Mouse (Mus musculus) heart, embryonic 12.5 days (tissue): ENCODE data around the gene Ppil1. TPM values are rescaled to one million over a fixed set of nuclear protein-coding genes. Genes with fewer than 3 reads are reported as not detected.
"Not testable (repeated sequence)": the region's sequence is repeated elsewhere in the genome, so short reads cannot be mapped to it uniquely, and the experiment has no call there.

Source experiments
- ATAC-seq: fragments of 200-750 bp; cut with Nextera tagmentation; 2 replicates; pipeline ENCODE4 v1.8.0; 2017; ENCODE audit warnings: moderate TSS enrichment, moderate library complexity; ENCODE audit not compliant: insufficient number of reproducible peaks, low FRiP score
- H3K27ac ChIP-seq: fragments of 300-500 bp; sonication (generic); 2 replicates; pipeline ENCODE4 v1.5.1; 2016; ENCODE audit warnings: mild to moderate bottlenecking, moderate library complexity; ENCODE audit not compliant: poor library complexity, severe bottlenecking
- H3K27me3 ChIP-seq: fragments of 300-500 bp; sonication (generic); replicated peaks from 2 replicates; pipeline ENCODE4 v1.6.1; 2016; ENCODE audit warnings: mild to moderate bottlenecking, moderate library complexity
- H3K36me3 ChIP-seq: fragments of 300-500 bp; sonication (generic); 2 replicates; pipeline ENCODE4 v1.6.1; 2016; ENCODE audit warnings: mild to moderate bottlenecking, moderate library complexity
- H3K4me1 ChIP-seq: fragments of 300-500 bp; sonication (generic); replicated peaks from 2 replicates; pipeline ENCODE4 v1.6.1; 2016; ENCODE audit warnings: mild to moderate bottlenecking
- H3K4me2 ChIP-seq: fragments of 300-500 bp; sonication (generic); 2 replicates; pipeline ENCODE4 v1.6.1; 2016; ENCODE audit warnings: mild to moderate bottlenecking, moderate library complexity
- H3K4me3 ChIP-seq: fragments of 300-500 bp; sonication (generic); 2 replicates; pipeline ENCODE4 v1.5.1; 2016; ENCODE audit warnings: mild to moderate bottlenecking
- H3K9ac ChIP-seq: fragments of 300-500 bp; sonication (generic); 2 replicates; pipeline ENCODE4 v1.6.1; 2016; ENCODE audit warnings: mild to moderate bottlenecking, moderate library complexity
- H3K9me3 ChIP-seq: fragments of 300-500 bp; sonication (generic); replicated peaks from 2 replicates; pipeline ENCODE4 v1.6.1; 2016; ENCODE audit warnings: mild to moderate bottlenecking, moderate library complexity
- WGBS: fragments of 180-500 bp; shearing (Covaris S2); methylation state at CpG from one replicate; pipeline ENCODE4 v1.1.7; 2016; 5-methylcytosine and 5-hydroxymethylcytosine counted together
- polyA plus RNA-seq: library from polyadenylated mRNA; unstranded; fragments of >200 nt; fragmentation: Nextera tagmentation; extraction: Ambion mirVana; gene quantifications from 2 replicates; pipeline ENCODE4 v1.2.1, GENCODE M21; 2016

Gene Ppil1
- polyA plus RNA-seq, 1 experiment from 2014 or later, result 112 TPM

GRCm38 (mm10) chr17:29262259-29262649 is 1.7 kb downstream of the Ppil1 start:
- H3K4me2 ChIP-seq, result peak overlapping the region; percentile 83
- H3K27ac ChIP-seq, result no peak overlapping the region
- 55% methylated on average over 2 of the region's 2 CpGs for WGBS
- no peak for ATAC-seq
- H3K36me3 ChIP-seq, result peaks cover 43% of the 10 kb centered on the region
- H3K4me3 ChIP-seq, result 0 out of 2 replicates have a peak overlapping the region, but pooled peaks have one; percentile 2
- peak overlapping the region; percentile 52; the same call in 1 of the 2 replicates for H3K9ac ChIP-seq
- H3K4me1 ChIP-seq, result peaks cover 53% of the 10 kb centered on the region
- H3K9me3 ChIP-seq, result no peaks in the 10 kb centered on the region
- H3K27me3 ChIP-seq, result no peaks in the 10 kb centered on the region

- H3K27ac ChIP-seq, result no peak overlapping the region
- peaks cover 44% of the 10 kb centered on the region for H3K36me3 ChIP-seq
- 85% methylated on average over 22 of the region's 22 CpGs for WGBS
- ATAC-seq, result no peak
- H3K27me3 ChIP-seq, result no peaks in the 10 kb centered on the region
- H3K9me3 ChIP-seq, result no peaks in the 10 kb centered on the region
- H3K4me2 ChIP-seq, result no peak overlapping the region
- peaks cover 58% of the 10 kb centered on the region for H3K4me1 ChIP-seq
- peak overlapping the region; percentile 21; the same call in 1 of the 2 replicates for H3K9ac ChIP-seq
- no peak overlapping the region for H3K4me3 ChIP-seq
These were observed 2.3 kb downstream of the Ppil1 start for GRCm38 (mm10) chr17:29261603-29262258.

GRCm38 (mm10) chr17:29260501-29260900 is 3.5 kb downstream of the Ppil1 start:
- ATAC-seq, result no peak
- peaks cover 54% of the 10 kb centered on the region for H3K36me3 ChIP-seq

GRCm38 (mm10) chr17:29259489-29259888 is 4.5 kb downstream of the Ppil1 start:
- peaks cover 62% of the 10 kb centered on the region for H3K36me3 ChIP-seq
- 0 out of 2 replicates have a peak overlapping the region, but pooled peaks have one; percentile 9 for H3K27ac ChIP-seq
- no peak overlapping the region for H3K4me3 ChIP-seq
- H3K4me2 ChIP-seq, result no peak overlapping the region
- 18% methylated on average over 3 of the region's 3 CpGs for WGBS
- peak overlapping the region; percentile 29; the same call in 1 of the 2 replicates for H3K9ac ChIP-seq
- no peaks in the 10 kb centered on the region for H3K27me3 ChIP-seq
- peaks cover 76% of the 10 kb centered on the region for H3K4me1 ChIP-seq
- ATAC-seq, result no peak
- H3K9me3 ChIP-seq, result no peaks in the 10 kb centered on the region

More at GRCm38 (mm10) chr17:29260501-29260900, 3.5 kb downstream of the Ppil1 start:
- no peaks in the 10 kb centered on the region for H3K9me3 ChIP-seq
- no peak overlapping the region for H3K4me3 ChIP-seq
- no peak overlapping the region for H3K4me2 ChIP-seq
- no peak overlapping the region for H3K27ac ChIP-seq
- peaks cover 71% of the 10 kb centered on the region for H3K4me1 ChIP-seq
- WGBS, result 92% methylated on average over 15 of the region's 15 CpGs
- peak overlapping the region; percentile 1; the same call in 1 of the 2 replicates for H3K9ac ChIP-seq
- no peaks in the 10 kb centered on the region for H3K27me3 ChIP-seq

GRCm38 (mm10) chr17:29258921-29259320 is 5.1 kb downstream of the Ppil1 start:
- peaks cover 78% of the 10 kb centered on the region for H3K4me1 ChIP-seq
- no peak overlapping the region for H3K4me3 ChIP-seq
- no peaks in the 10 kb centered on the region for H3K9me3 ChIP-seq
- WGBS, result 88% methylated on average over 2 of the region's 2 CpGs
- H3K27me3 ChIP-seq, result no peaks in the 10 kb centered on the region
- 0 out of 2 replicates have a peak overlapping the region, but pooled peaks have one; percentile 90 for H3K27ac ChIP-seq
- H3K4me2 ChIP-seq, result no peak overlapping the region
- peaks cover 66% of the 10 kb centered on the region for H3K36me3 ChIP-seq
- no peak for ATAC-seq
- no peak overlapping the region for H3K9ac ChIP-seq

GRCm38 (mm10) chr17:29258025-29258558 is 5.9 kb downstream of the Ppil1 start:
- peak overlapping the region; percentile 90 for H3K27ac ChIP-seq
- no peak overlapping the region for H3K4me2 ChIP-seq
- no peak overlapping the region for H3K4me3 ChIP-seq
- 79% methylated on average over 10 of the region's 10 CpGs for WGBS
- H3K27me3 ChIP-seq, result no peaks in the 10 kb centered on the region
- H3K36me3 ChIP-seq, result peaks cover 67% of the 10 kb centered on the region
- peaks cover 83% of the 10 kb centered on the region for H3K4me1 ChIP-seq
- ATAC-seq, result no peak
- peak overlapping the region; percentile 47; the same call in 1 of the 2 replicates for H3K9ac ChIP-seq
- H3K9me3 ChIP-seq, result no peaks in the 10 kb centered on the region

- peaks cover 84% of the 10 kb centered on the region for H3K4me1 ChIP-seq
- H3K27ac ChIP-seq, result peak overlapping the region; percentile 90
- peak; percentile 70 for ATAC-seq
These were observed 6.9 kb downstream of the Ppil1 start for GRCm38 (mm10) chr17:29257001-29257511.

GRCm38 (mm10) chr17:29256507-29256906 is 7.5 kb downstream of the Ppil1 start:
- Histone ChIP-seq H3K9me3 (no peaks in the 10 kb centered on the region), H3K27me3 (no peaks in the 10 kb centered on the region), H3K9ac (peak overlapping the region; percentile 29), H3K4me3 (no peak overlapping the region), H3K4me2 (peak overlapping the region; percentile 38), H3K4me1 (peaks cover 84% of the 10 kb centered on the region), H3K36me3 (peaks cover 72% of the 10 kb centered on the region), H3K27ac (peak overlapping the region; percentile 90)
- WGBS, result 69% methylated on average over 6 of the region's 6 CpGs
- ATAC-seq, result no peak

More at GRCm38 (mm10) chr17:29257001-29257511, 6.9 kb downstream of the Ppil1 start:
- Histone ChIP-seq H3K4me3 (no peak overlapping the region), H3K9me3 (no peaks in the 10 kb centered on the region), H3K36me3 (peaks cover 73% of the 10 kb centered on the region), H3K4me2 (peak overlapping the region; percentile 38), H3K27me3 (no peaks in the 10 kb centered on the region), H3K9ac (peak overlapping the region; percentile 47; the same call in 1 of the 2 replicates)
- 56% methylated on average over 10 of the region's 10 CpGs for WGBS

- H3K27ac ChIP-seq, result peak overlapping the region; percentile 89
- not testable (repeated sequence) for H3K9me3 ChIP-seq, H3K27me3 ChIP-seq, H3K4me2 ChIP-seq, H3K9ac ChIP-seq, H3K4me3 ChIP-seq, ATAC-seq
- 88% methylated on average over 6 of the region's 6 CpGs for WGBS
- H3K36me3 ChIP-seq, result peaks cover 71% of the 10 kb centered on the region
- H3K4me1 ChIP-seq, result peaks cover 90% of the 10 kb centered on the region
These were observed 9.2 kb downstream of the Ppil1 start for GRCm38 (mm10) chr17:29254784-29255183.

GRCm38 (mm10) chr17:29253684-29254083 is 10.3 kb downstream of the Ppil1 start:
- no peak for ATAC-seq
- Histone ChIP-seq H3K36me3 (peaks cover 66% of the 10 kb centered on the region), H3K27me3 (no peaks in the 10 kb centered on the region), H3K27ac (peak overlapping the region; percentile 89), H3K9ac (no peak overlapping the region), H3K9me3 (no peaks in the 10 kb centered on the region), H3K4me2 (peak overlapping the region; percentile 9; the same call in 1 of the 2 replicates), H3K4me1 (peaks cover 94% of the 10 kb centered on the region), H3K4me3 (no peak overlapping the region)
- WGBS, result 44% methylated on average over 9 of the region's 9 CpGs

- Histone ChIP-seq H3K27me3 (no peaks in the 10 kb centered on the region), H3K4me1 (peaks cover 94% of the 10 kb centered on the region), H3K27ac (peak overlapping the region; percentile 89), H3K9ac (no peak overlapping the region), H3K4me2 (no peak overlapping the region), H3K4me3 (no peak overlapping the region), H3K9me3 (no peaks in the 10 kb centered on the region), H3K36me3 (peaks cover 64% of the 10 kb centered on the region)
- no peak for ATAC-seq
- 50% methylated on average over 2 of the region's 2 CpGs for WGBS
These were observed 10.8 kb downstream of the Ppil1 start for GRCm38 (mm10) chr17:29253236-29253635.
